Mouse (Mus musculus): Measurements from ENCODE around the gene Fgfr2. TPM values are rescaled to one million over a fixed set of nuclear protein-coding genes. Genes with fewer than 3 reads are reported as not detected.

Gene Fgfr2
- total and polyA plus RNA-seq, 3 experiments: 47.1 to 245 (median 178) TPM

DNA sequence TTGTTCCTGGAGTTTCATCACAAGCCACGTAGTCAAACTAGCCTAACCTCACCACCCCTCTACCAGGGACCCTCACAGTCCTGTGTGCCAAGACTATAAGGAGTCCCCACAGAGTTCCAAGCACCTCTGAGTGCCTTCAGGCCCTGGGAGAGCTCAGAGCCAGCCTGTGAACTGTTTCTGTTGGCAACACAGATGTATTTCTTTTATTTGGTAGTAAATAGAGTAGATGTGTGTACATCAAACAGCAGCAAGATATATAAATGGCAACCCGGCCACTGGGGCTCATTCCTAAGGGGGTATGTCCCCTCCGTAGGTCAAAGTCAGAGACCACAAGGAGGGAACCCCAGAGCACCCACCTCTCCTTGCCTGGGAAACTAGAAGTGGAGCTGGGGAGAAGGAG is 1574.7 kb downstream of the Fgfr2 start, which contains the start of gene Hmx2:
Hmx2 (plus strand) TSS at position 301 of the 400 bp plus-strand sequence.
- no peak for DNase-seq

DNA sequence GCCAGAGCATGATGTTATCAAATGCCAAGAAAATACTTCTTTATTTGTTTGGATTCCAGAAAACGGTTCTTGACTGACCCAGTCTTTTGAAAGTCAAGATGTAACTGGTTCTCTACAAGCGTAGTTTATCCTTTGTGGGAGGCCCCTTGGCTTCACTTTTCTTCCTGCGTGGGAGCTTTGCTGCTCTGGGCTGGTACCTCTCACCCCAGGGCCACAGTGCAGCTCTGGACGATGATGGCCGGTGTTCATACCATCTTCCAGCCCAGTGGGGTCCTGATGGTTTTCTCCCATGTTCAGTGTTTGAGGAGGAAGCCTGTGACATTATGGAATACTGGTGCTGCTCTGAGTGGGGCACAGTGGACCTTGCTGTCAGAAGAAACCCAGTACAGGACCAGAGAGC is 1575.7 kb downstream of the Fgfr2 start:
- DNase-seq: no peak

DNA sequence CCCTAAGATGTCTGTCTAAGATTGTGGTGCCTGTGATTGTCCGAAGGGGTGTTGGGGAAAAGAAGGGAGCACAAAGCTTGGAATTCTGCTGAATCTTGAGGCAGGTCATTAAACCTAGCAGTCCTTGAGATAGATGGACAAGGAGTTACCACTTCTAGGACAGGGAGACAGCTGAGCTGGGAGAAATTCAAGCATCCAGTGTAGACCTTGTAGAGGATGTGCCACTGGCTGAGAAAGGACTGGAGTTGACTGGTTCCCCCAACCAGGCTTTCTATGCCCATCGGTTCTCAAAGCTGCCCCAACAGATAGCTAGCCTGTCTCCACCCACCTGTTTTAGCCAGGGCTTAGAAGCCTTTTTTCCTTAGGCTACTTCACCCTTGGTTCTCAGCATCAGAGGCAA is 1576.7 kb downstream of the Fgfr2 start:
- DNase-seq: no peak

DNA sequence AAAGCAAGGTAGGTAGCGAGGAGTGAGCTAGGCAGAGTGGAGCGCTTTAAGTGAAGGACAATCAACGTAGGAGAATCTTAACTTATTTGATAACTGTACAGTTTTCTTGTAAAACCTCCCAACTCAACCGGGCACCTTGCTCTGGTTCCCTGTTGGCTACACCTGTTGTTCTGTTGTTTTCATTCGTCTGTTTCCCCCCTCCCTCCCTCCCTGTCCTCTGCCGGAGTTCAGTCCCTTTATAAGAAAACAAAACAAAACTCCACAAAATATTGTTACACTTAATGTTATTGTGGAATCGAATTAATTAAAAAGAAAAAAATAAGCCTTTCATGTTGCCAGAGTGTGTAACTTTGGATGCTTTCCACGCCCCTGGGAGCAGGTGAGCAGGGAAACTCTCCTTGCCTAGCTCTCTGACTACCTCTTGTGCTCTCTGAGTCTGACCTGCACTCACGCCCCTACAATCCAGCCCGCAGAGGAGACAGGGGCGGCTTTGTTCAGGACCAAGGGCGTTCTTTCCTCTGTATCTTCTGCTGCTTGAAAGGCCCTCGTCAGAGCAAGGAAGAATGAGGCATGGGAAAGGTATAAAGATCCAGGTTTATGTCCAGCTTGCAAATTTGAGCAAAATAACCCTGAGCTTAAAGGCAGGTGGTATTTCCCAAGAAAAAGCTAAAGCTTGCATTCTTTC is 1577.3 kb downstream of the Fgfr2 start:
- no peak for DNase-seq

DNA sequence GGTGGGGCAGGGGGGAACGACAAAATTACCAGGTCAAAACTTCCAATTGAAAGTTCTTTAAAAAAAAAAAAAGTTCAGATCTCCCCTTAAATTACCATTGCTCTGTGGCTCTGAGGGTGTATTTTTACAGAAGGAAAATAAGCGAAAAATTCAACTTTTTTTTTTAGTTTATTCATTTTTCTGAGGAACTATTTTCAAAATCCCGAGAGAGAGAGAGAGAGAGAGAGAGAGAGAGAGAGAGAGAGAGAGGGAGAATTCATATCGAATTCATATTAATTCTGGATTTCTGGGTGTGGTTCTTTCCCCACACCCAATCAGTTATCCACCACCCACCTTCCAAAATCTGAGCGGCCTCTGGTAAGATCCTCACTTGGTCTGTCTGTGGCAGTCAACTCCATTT is 1578.3 kb downstream of the Fgfr2 start:
- DNase-seq: no peak

DNA sequence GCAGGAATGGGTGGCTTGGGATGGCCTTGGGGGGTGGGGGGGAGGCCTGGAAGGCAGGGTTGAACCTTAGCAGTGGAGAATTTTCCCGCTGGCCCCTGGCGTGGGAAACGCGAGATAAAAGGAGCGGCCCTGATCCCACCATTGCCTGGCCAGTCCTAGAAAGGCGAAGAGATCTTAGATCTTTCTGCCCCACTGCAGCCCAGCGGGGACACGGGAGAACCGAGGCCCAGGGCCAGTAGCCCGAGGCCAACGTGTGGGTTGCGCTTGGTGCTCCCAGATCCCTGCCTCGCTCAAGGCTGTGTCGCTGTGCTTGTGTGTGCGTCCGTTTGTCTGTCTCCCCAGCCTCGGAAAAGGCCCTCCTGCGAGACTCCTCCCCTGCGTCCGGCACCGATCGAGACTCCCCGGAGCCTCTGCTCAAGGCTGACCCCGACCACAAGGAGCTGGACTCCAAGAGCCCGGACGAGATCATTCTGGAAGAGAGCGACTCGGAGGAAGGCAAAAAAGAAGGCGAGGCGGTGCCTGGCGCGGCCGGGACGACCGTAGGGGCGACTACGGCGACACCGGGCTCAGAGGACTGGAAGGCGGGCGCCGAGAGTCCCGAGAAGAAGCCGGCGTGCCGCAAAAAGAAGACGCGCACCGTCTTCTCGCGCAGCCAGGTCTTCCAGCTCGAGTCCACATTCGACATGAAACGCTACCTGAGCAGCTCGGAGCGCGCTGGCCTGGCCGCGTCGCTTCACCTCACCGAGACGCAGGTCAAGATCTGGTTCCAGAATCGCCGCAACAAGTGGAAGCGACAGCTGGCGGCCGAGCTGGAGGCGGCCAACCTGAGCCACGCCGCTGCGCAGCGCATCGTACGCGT is 1579.3 kb downstream of the Fgfr2 start:
- DNase-seq: peak; percentile 41

DNA sequence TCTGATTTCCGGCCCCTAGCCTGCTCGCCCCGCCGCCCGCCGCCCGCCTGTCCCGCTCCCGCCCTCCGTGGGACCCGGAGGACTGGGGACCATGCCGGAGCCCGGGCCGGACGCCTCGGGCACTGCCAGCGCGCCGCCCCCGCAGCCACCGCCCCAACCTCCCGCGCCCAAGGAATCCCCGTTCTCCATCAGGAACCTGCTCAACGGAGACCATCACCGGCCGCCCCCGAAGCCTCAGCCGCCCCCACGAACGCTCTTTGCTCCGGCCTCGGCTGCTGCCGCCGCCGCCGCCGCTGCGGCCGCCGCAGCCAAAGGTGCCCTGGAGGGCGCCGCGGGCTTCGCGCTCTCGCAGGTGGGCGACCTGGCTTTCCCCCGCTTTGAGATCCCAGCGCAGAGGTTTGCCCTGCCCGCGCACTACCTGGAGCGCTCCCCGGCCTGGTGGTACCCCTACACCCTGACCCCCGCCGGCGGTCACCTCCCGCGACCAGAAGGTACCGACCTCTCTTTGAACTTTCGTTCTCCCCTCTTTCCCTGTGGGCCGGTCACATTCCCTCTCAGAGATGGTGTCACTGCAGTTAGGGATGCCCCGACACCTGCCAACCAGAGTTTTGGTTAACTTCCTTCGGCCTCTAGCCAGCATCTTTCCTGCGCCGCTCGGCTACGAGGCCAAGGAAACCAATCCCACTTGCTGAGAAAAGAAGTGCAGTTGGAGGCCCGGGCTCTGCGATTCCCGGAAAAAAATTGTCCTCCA is 1580.1 kb downstream of the Fgfr2 start:
- no peak for DNase-seq

DNA sequence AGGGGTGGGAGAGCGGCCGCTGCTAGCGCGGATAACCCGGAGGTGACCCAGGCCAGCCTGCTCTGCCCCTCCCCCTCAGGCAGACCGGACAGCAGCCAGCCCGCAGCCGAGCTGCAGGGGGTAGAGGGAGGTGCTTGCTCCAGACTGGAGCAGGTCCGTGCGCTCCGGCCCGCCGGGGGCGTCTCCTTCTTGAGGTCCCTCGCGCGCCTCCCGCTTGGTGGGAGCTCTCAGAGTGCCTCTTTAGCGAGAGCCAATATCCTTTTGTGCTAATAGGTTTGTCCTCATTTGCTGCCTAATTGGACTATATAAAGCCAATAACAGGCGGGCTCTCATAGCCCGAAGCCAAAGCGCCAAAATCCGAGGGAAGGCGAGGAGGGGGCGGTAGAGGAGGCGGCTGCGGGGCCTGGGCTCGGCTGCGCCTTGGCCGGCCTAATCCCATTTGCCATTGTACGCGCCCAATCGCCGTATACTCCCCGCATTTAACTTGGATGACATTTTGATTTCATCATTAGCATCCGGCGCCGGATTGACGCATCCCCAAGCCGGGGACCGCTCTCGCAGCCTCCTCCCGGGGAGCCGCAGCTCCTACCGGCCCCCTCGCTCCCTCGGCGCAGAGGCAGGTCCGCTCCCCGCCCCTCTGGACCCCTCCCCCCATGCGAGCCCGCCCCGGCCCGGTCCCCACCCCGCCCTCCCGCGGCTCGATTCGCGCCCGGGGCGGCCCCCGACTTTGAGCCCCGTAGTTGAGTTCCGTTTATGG is 1580.9 kb downstream of the Fgfr2 start, which contains the start of gene Hmx3:
Hmx3 (plus strand) TSS at position 753 of the 757 bp plus-strand sequence.
- DNase-seq: peak; percentile 28

DNA sequence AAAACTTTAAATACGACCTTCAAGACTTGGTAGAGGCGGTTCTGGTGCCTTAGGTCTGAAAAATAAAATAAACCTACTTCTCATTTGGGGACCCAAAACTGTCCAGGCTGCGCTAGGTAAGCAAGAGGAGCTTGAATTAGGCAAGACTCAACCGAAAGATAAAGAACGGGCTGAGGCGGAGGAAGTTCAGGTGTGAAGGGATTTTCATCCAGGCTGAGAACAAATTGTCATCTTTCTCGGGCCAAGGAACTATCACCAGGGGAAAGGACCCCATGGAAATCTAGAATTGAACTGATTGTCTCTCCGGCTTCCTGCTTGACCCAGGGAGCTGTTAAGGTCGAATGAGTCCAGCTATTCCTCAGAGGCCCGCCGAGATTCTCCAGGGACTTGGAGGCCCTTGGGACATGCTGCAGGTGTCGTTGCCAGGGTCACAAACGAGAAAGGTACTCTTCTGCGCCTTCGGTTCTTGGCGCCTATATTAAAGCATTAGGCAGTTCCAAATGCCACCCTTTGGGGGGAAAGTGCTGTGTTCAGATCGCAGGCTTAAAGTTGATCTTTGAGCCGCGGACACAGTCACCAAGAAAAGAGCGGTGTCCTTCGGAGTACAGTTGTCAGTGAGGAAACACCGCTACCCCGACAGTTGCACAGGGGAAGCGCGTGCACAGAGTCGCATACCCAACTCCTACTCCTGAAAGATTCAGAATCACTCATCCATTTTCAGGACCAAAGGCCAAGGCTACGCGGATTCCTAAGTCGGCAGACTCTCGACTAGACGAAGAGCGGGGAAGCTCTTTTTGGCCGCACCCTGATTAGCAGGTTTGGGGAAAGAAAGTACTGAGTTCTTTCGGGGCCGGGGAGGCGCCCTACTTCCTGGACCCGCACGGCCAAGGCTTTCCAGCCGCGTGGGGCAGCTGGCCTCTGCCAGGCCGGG is 1581.7 kb downstream of the Fgfr2 start:
- DNase-seq: no peak

DNA sequence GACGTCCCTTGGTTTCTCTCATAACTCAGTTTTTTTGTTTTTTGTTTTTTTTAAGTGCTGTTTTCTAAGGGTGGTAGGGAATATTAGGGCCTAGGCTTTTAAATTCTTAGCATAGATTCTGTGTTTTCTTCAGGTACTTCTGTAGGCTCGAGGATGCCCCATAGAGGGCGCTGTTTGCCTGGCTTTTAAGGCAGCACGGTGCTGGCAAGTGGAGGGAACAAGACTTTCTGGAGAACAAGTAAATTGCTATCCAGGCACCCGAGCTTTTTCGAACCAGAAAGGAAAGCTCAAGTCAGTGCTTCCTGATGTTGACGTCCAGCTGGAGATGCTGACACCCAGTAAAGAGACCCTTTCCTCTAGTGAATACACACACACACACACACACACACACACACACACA is 1583.2 kb downstream of the Fgfr2 start:
- peak; percentile 85 for DNase-seq

DNA sequence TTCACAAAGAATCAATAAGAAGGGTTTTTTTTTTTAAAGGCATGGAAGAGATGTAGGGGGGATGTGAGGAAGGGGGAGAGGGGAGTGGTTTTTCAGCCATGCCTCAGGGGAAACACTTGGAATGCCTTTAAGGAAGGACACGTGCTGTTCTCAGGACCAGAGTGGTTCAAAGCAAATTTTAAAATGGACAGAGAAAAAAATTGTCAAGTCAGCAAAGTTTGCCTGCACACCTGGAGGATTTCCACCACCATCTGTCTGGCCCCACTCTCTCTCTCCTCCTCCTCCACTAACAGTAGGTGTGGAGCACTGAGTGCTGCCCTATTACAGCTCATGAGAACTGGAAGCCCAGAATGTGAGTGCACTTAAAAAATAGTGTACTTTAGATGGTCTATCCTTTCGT is 1619.4 kb downstream of the Fgfr2 start:
- DNase-seq: no peak

DNA sequence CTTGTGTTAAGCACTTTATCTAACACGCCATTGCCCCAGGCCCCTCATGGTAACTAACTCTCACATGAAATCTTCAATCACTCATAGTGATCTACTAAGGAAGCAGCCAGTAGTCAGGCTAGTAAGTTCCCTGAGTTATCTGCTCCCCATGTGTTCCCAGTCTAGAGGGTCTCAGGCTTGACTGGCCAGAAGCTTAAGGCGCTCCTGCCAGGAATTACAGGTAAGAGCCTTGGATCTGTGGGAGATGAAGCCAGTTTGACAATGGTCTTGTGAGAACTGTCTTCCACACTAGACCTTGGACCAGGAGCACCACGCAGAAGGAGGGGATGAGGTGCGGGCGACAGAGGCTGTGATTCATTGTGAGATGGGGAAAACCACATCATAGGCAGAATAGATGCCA is 1644.7 kb downstream of the Fgfr2 start:
- DNase-seq: no peak

DNA sequence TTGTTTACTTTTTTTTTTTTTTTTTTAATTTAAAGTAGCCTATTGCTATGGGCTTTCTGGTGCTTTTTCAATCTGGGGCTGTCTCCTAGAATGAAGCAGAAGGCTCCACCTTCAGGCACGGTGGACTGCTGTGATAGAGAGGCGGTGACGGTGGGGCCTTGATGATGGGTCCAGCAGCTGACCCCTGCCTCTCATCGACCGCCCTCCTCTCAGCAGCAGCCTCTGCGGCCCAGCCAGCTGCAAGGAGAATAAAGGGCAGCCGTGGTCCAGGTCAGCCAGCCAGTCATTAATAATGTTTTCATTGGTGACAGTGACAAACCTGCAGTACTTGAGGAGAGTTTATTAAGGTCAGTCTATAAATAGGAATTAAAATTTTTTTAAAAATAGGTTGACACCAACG is 1646.0 kb downstream of the Fgfr2 start:
- no peak for DNase-seq

DNA sequence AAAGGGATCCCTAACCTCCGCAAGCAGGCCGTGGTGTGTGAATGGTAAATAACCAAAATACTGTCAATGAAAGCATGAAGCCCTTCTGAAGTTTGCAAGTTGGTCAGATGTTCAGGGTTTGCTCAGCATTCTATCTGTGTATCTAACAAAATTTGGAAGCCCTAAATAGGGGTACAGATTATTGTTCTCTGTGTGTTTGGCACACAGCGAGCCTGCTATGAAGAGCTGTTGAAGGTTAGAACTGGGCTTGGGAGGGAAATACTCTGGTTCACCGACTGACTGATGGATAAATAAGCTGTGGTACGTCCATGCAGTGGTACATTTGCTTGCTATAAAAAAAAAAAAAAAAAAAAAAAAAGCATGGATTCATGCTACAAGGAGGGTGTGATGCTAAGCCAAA is 1651.6 kb downstream of the Fgfr2 start:
- no peak for DNase-seq

DNA sequence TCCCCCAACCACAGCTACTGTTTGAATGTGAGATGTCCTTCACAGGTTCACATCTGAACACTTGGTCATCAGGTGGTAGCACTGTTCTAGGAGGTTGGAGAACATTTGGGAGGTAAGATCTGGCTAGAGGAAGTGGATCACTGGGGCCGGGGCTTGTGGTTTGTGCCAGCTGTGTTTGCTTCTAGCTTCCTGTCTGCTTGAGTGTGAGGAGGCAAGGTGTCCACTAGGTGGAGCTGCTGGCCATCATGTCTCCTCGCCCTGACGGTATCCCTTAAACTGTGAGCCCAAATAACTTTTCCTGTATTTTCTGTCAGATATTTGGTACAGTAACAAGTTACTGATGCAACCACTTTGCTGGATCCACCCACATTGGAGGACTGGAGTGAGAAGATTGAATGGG is 1653.6 kb downstream of the Fgfr2 start:
- no peak for DNase-seq

DNA sequence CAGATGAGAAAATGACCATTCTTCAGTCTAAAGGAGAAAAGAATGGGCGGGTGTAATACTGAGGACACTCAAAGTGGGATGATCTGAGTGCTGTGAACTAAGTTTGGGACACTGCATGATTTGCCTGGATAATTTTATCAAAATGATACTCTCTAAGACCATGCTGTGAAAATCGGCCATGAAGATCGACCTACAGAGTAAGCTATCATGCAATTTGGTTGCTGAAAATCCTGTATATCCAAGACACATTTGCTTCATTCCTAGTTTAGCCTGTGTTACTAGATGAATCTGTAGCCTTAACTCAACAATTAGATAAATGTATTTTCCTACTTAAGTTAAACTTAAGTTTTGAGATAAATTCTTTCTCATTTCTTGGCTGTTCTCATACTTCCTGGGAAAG is 1655.8 kb downstream of the Fgfr2 start:
- no peak for DNase-seq

DNA sequence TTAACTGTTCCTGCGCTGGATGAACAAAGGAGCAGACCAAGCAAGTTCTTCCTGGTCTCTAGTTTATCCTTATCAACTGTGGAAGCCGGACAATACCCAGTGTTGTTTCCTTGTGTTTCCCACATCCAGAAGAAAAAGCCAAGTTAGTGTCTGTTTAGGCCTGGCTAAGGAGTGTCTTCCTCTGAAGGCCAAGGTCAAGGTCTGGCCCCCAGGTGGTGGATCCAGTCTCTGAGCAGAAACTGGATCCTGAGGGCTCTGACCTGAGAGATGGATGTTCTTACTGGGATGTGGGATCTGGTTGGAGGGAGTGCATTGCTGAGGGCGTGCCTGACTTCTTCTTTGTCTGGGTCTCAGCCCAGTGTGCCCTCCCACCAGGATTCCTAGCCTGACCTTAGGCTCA is 1657.4 kb downstream of the Fgfr2 start:
- no peak for DNase-seq

DNA sequence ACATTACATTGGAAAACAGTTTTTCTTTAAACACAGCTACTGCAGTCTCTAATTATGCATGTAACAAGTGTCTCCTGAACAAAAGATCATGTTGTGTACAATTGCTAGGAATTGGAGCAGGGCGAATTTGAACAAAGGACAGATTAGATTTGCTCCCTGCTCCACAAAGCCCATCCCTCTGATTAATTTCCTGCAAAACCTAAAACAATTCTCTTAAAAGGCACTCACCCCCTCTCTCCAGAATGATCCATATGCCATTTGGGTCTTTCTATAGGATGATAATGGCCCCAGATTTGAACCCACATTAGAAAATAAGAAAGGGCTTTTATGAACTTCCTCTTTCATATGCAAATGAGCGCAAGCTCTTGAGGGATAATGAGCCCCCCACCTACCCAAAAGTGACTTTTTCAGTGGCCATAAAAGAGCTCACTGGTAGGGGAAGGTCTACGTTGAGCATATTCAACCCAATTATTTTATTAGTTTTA is 1658.0 kb downstream of the Fgfr2 start:
- DNase-seq: no peak

DNA sequence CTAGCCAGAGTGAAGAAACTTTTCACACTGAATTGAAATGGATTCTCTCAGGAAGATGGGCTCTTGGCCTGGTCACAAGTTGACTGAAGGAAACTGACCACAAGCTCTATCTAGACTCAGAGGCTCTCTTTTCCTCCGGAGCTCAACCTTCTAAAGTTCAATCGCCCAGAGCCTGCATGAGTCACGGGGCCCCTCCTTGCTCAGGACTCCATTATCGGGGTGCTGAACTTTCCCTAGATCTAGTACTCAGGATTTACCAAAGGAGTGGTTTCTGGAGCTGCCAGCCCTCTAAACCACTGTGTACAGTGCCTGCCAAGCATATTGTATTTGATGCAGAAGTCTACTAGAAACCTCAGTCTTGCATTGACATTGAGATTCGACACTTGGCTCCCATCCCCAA is 1666.4 kb downstream of the Fgfr2 start:
- DNase-seq: no peak

DNA sequence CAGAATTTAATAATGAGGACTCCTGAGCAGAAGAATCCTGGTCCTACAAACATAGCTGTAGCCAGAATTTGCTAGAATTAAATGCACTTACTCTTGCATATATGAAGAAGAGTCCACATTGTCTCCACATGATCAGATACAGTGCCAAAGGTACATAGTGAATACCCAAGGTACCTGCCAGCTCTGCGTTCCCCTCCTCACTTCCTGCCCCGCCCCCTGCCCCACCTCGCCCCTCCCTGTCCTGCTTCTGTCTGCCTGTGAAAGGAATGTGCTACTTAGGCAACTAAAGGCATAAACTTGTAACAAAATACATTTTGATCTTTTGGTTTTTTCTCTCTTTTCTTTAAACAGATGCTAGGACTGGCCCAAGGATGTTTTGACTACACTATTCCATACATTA is 1686.1 kb downstream of the Fgfr2 start:
- no peak for DNase-seq

DNA sequence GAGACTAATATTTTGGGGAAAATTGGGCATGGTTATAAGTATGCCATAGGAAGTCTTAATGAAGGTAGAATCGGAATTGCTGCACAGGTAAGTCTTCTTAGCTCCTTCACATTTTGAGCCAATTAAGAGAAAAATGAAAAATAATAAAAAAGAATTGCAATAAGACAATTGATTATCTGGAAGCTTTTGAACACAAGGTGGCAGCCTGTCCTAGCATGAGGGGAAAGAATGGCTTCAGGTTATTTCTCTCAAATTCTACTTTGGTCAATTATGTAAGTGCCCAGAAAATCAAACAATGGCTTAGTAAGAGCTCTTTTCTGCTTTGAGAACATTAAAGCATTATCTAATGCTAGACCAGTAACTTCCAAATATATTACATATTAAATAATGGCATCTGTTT is 1688.9 kb downstream of the Fgfr2 start:
- DNase-seq: no peak

All from adrenal gland, adult 2 months (tissue).